Mouse (Mus musculus): ENCODE data around the gene Arf1. TPM values are rescaled to one million over a fixed set of nuclear protein-coding genes. Genes with fewer than 3 reads are reported as not detected.
A peak's percentile ranks its signal among the peaks of the same experiment; 100 is the strongest.
"Not testable (repeated sequence)": the region's sequence is repeated elsewhere in the genome, so short reads cannot be mapped to it uniquely, and the experiment has no call there.

Gene Arf1
- polyA plus RNA-seq, 1 experiment from 2014 or later, result 693 TPM

DNA sequence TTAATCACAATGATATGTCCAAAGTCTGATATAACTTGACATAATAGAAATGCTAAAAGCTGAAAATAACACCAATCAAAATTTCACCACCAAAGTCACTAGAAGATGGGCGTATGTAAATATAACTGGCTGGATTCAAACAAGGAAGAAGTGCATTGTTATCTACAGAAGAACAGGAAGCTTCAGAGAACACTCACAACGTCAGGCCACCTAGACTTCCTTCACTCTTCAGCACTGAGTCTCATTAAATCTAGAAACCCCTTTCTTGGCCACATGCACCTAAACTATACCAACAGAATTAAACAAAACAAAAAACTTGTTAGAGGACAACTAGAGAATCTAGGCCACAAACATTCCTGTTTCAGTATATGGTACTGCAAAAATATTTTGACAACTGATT lies 3.6 kb downstream of the Arf1 start:
- Histone ChIP-seq H3K27me3 (no peaks in the 10 kb centered on the region), H3K9ac (no peak overlapping the region), H3K4me2 (0 out of 2 replicates have a peak overlapping the region, but pooled peaks have one; percentile 92), H3K36me3 (peaks cover 20% of the 10 kb centered on the region), H3K27ac (no peak overlapping the region), H3K4me3 (no peak overlapping the region), H3K9me3 (no peaks in the 10 kb centered on the region), H3K4me1 (peaks cover 66% of the 10 kb centered on the region)
- 75% methylated on average over 2 of the region's 2 CpGs for WGBS
- ATAC-seq (ENCODE audit: insufficient number of reproducible peaks, insufficient read depth, low FRiP score, low TSS enrichment, low read depth), result no peak

GRCm38 (mm10) chr11:59224025-59224424 lies 4.0 kb downstream of the Arf1 start:
- peaks cover 66% of the 10 kb centered on the region for H3K4me1 ChIP-seq

GRCm38 (mm10) chr11:59222306-59222705 lies 5.8 kb downstream of the Arf1 start:
- Histone ChIP-seq H3K27ac (no peak overlapping the region), H3K4me1 (peaks cover 73% of the 10 kb centered on the region), H3K9me3 (no peaks in the 10 kb centered on the region), H3K4me3 (no peak overlapping the region), H3K9ac (no peak overlapping the region), H3K27me3 (no peaks in the 10 kb centered on the region), H3K4me2 (no peak overlapping the region), H3K36me3 (peaks cover 38% of the 10 kb centered on the region)
- WGBS, result 85% methylated on average over 4 of the region's 4 CpGs
- no peak for ATAC-seq (ENCODE audit: insufficient number of reproducible peaks, insufficient read depth, low FRiP score, low TSS enrichment, low read depth)

More at GRCm38 (mm10) chr11:59224025-59224424, 4.0 kb downstream of the Arf1 start:
- ATAC-seq (ENCODE audit: insufficient number of reproducible peaks, insufficient read depth, low FRiP score, low TSS enrichment, low read depth), result no peak
- Histone ChIP-seq H3K36me3 (peaks cover 25% of the 10 kb centered on the region), H3K9ac (no peak overlapping the region), H3K27ac (no peak overlapping the region), H3K4me2 (peak overlapping the region; percentile 2; the same call in 1 of the 2 replicates), H3K27me3 (no peaks in the 10 kb centered on the region), H3K9me3 (no peaks in the 10 kb centered on the region), H3K4me3 (no peak overlapping the region)
- 88% methylated on average over 3 of the region's 3 CpGs for WGBS

DNA sequence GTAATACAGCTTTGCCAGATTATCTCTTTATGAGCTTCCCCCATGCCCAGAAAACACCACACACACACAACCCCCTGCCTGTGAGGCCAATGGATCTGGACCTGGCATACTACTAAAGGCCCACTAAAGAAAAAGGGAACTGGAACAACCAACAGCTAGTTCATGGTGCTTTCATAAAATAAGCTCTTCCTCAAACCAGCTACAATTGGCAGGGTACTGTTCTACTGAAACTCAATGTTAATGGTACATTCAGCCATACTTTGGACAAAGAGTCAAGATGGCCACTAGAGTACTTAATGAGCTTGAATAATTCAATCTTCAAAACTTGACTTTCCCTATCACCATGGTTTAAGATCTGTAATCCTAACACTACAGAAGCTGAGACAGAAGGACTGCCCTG lies 6.5 kb downstream of the Arf1 start:
- Histone ChIP-seq H3K27ac (no peak overlapping the region), H3K4me1 (peaks cover 74% of the 10 kb centered on the region), H3K9me3 (no peaks in the 10 kb centered on the region), H3K4me2 (no peak overlapping the region), H3K36me3 (peaks cover 38% of the 10 kb centered on the region), H3K27me3 (no peaks in the 10 kb centered on the region), H3K9ac (no peak overlapping the region; the same call in 1 of the 2 replicates), H3K4me3 (no peak overlapping the region)
- no peak for ATAC-seq (ENCODE audit: insufficient number of reproducible peaks, insufficient read depth, low FRiP score, low TSS enrichment, low read depth)

DNA sequence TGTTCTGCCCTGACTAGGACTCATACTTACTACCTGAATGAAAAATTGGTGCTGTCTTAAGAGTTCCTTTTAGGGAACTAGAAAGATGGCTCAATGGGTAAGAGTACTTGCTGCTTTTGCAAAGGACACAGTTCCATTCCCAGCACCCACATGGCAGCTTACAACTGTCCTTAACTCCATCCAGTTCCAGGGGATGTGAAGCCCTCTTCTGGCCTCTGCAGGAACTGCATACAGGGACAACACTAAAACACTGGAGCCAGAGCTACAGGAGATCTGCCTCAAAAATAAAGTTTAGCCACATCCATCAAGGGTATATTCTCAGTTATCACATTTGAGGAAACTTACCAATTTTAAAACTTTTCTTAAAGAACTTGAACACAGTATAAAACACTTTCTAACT lies 9.0 kb downstream of the Arf1 start:
- Histone ChIP-seq H3K36me3 (peaks cover 51% of the 10 kb centered on the region), H3K9ac (no peak overlapping the region), H3K9me3 (no peaks in the 10 kb centered on the region), H3K4me1 (peaks cover 51% of the 10 kb centered on the region), H3K4me2 (0 out of 2 replicates have a peak overlapping the region, but pooled peaks have one; percentile 26), H3K27ac (peak overlapping the region; percentile 53; the same call in 1 of the 2 replicates), H3K4me3 (no peak overlapping the region), H3K27me3 (no peaks in the 10 kb centered on the region)
- no peak for ATAC-seq (ENCODE audit: insufficient number of reproducible peaks, insufficient read depth, low FRiP score, low TSS enrichment, low read depth)

GRCm38 (mm10) chr11:59218389-59218998 lies 9.6 kb downstream of the Arf1 start:
- Histone ChIP-seq H3K27ac (peak overlapping the region; percentile 53; the same call in 1 of the 2 replicates), H3K4me3 (no peak overlapping the region)
- 62% methylated on average over 4 of the region's 4 CpGs for WGBS

GRCm38 (mm10) chr11:59216955-59217354 lies 11.1 kb downstream of the Arf1 start:
- H3K4me2 ChIP-seq, result no peak overlapping the region
- peaks cover 32% of the 10 kb centered on the region for H3K4me1 ChIP-seq
- ATAC-seq (ENCODE audit: insufficient number of reproducible peaks, insufficient read depth, low FRiP score, low TSS enrichment, low read depth), result no peak
- WGBS, result 89% methylated on average over 3 of the region's 3 CpGs
- no peak overlapping the region for H3K4me3 ChIP-seq
- H3K36me3 ChIP-seq, result peaks cover 57% of the 10 kb centered on the region
- H3K9me3 ChIP-seq, result no peaks in the 10 kb centered on the region
- no peak overlapping the region for H3K27ac ChIP-seq
- no peak overlapping the region for H3K9ac ChIP-seq
- no peaks in the 10 kb centered on the region for H3K27me3 ChIP-seq

More at GRCm38 (mm10) chr11:59218389-59218998, 9.6 kb downstream of the Arf1 start:
- Histone ChIP-seq H3K4me1 (peaks cover 45% of the 10 kb centered on the region), H3K9me3 (no peaks in the 10 kb centered on the region), H3K36me3 (peaks cover 48% of the 10 kb centered on the region), H3K4me2 (peak overlapping the region; percentile 26), H3K9ac (no peak overlapping the region), H3K27me3 (no peaks in the 10 kb centered on the region)
- ATAC-seq (ENCODE audit: insufficient number of reproducible peaks, insufficient read depth, low FRiP score, low TSS enrichment, low read depth), result no peak

GRCm38 (mm10) chr11:59212892-59213494 lies 15.1 kb downstream of the Arf1 start:
- Histone ChIP-seq H3K9me3 (no peaks in the 10 kb centered on the region), H3K27ac (no peak overlapping the region), H3K4me3 (no peak overlapping the region), H3K9ac (no peak overlapping the region), H3K36me3 (peaks cover 59% of the 10 kb centered on the region), H3K4me1 (peaks cover 28% of the 10 kb centered on the region), H3K4me2 (no peak overlapping the region), H3K27me3 (no peaks in the 10 kb centered on the region)
- no peak for ATAC-seq (ENCODE audit: insufficient number of reproducible peaks, insufficient read depth, low FRiP score, low TSS enrichment, low read depth)
- WGBS, result 90% methylated on average over 12 of the region's 12 CpGs

DNA sequence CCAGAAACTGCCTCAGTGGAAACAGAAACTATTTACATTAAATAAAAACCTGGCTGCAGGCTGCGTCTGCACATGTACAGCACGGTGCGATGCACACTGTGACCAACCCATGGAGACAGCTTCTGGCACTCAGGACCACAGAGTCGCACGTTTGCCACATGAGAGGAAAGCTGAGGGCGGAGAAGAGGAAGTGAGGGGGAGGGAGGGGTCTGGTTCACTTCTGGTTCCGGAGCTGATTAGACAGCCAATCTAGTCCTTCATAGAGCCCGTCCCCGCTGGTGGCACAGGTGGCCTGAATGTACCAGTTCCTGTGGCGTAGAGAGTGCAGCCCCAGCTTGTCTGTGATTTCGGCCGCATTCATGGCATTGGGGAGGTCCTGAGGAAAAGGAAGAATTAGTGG lies 15.8 kb downstream of the Arf1 start:
- peaks cover 54% of the 10 kb centered on the region for H3K36me3 ChIP-seq
- WGBS, result 75% methylated on average over 12 of the region's 12 CpGs
- not testable (repeated sequence) for ATAC-seq (ENCODE audit: insufficient number of reproducible peaks, insufficient read depth, low FRiP score, low TSS enrichment, low read depth)

GRCm38 (mm10) chr11:59211561-59211960 lies 16.5 kb downstream of the Arf1 start:
- H3K4me3 ChIP-seq; H3K27ac ChIP-seq; H3K4me2 ChIP-seq; H3K27me3 ChIP-seq; H3K9ac ChIP-seq; H3K9me3 ChIP-seq; ATAC-seq (ENCODE audit: insufficient number of reproducible peaks, insufficient read depth, low FRiP score, low TSS enrichment, low read depth): not testable (repeated sequence)
- 90% methylated on average over 9 of the region's 9 CpGs for WGBS
- Histone ChIP-seq H3K36me3 (peaks cover 56% of the 10 kb centered on the region), H3K4me1 (peaks cover 18% of the 10 kb centered on the region)

More for the DNA sequence above, 15.8 kb downstream of the Arf1 start:
- not testable (repeated sequence) for H3K27me3 ChIP-seq, H3K9ac ChIP-seq, H3K27ac ChIP-seq, H3K4me3 ChIP-seq, H3K4me2 ChIP-seq, H3K9me3 ChIP-seq
- peaks cover 23% of the 10 kb centered on the region for H3K4me1 ChIP-seq

GRCm38 (mm10) chr11:59210020-59210419 lies 18.1 kb downstream of the Arf1 start:
- peaks cover 66% of the 10 kb centered on the region for H3K36me3 ChIP-seq
- WGBS, result 86% methylated on average over 4 of the region's 4 CpGs
- H3K9ac ChIP-seq, result no peak overlapping the region
- no peaks in the 10 kb centered on the region for H3K9me3 ChIP-seq
- no peak for ATAC-seq (ENCODE audit: insufficient number of reproducible peaks, insufficient read depth, low FRiP score, low TSS enrichment, low read depth)
- H3K4me3 ChIP-seq, result no peak overlapping the region
- peak overlapping the region; percentile 78; the same call in 1 of the 2 replicates for H3K4me2 ChIP-seq
- no peak overlapping the region for H3K27ac ChIP-seq
- H3K4me1 ChIP-seq, result peaks cover 18% of the 10 kb centered on the region
- H3K27me3 ChIP-seq, result no peaks in the 10 kb centered on the region

DNA sequence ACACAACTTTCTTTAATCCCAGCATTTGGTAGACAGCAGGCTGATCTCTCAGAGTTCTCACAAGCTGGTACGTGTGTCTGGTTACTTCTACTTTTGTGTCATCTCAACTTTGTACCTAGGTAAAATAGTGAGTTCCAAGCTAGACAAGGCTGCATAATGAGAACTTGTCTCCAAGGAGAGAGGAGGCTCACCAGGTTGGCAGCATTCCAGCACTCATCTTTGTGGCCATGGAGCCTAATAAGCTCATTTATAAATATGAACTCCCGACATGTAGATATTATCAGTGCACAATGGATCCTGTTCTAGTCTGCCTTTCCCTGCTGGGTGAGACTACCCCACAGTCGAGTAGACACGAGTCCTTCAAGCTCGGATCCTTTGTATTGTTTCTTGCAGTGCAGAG lies 18.5 kb downstream of the Arf1 start:
- no peak for ATAC-seq (ENCODE audit: insufficient number of reproducible peaks, insufficient read depth, low FRiP score, low TSS enrichment, low read depth)
- Histone ChIP-seq H3K4me3 (peak overlapping the region; percentile 92), H3K36me3 (peaks cover 66% of the 10 kb centered on the region), H3K4me2 (peak overlapping the region; percentile 78), H3K4me1 (peaks cover 18% of the 10 kb centered on the region), H3K9me3 (no peaks in the 10 kb centered on the region), H3K9ac (peak overlapping the region; percentile 90; the same call in 1 of the 2 replicates), H3K27me3 (no peaks in the 10 kb centered on the region), H3K27ac (no peak overlapping the region)
- WGBS, result 70% methylated on average over 5 of the region's 5 CpGs
